Mouse (Mus musculus) layer of hippocampus, postnatal 25 days (tissue): ENCODE data around the gene Rps4x. TPM values are rescaled to one million over a fixed set of nuclear protein-coding genes. Genes with fewer than 3 reads are reported as not detected.

Experiments
- total RNA-seq, 2 experiments: library from RNA; stranded (reverse); gene quantifications; 2 replicates each; pipeline ENCODE4 v1.2.3; 2021

The Rps4x gene
- total RNA-seq, 2 experiments from 2014 or later: 479 to 480 TPM

Other genes starting within 250 kb of the Rps4x start
- 1 to 10 TPM; 8.0 to 9.5 TPM for gene Rtl5, start 118.1 kb downstream of the Rps4x start, total RNA-seq
- gene Pin4, start 69.9 kb downstream of the Rps4x start, total RNA-seq: 10 to 100 TPM; 28.0 to 36.0 TPM
- under 1 TPM; 0.14 to 0.37 TPM for gene Ercc6l, start 32.3 kb downstream of the Rps4x start, total RNA-seq
- 1 to 10 TPM; 1.1 to 2.0 TPM for gene Cited1, start 62.8 kb upstream of the Rps4x start, total RNA-seq